Mouse (Mus musculus): ENCODE measurements around the gene Baiap3.

GRCm38 (mm10) chr17:25272326-25272725 lies 16.2 kb upstream of the Baiap3 start:
- TF ChIP-seq CTCF (IDR thresholded peaks at IDR 0.05; ENCODE audit: low read depth, low read length): no peak
- TF ChIP-seq POLR2AphosphoS5 (IDR thresholded peaks at IDR 0.05; ENCODE audit: insufficient replicate concordance, low read depth, low read length): no peak
